Mouse (Mus musculus) right cerebral cortex, postnatal 10 days (tissue): ENCODE data around the gene Armc6.

Source experiments
- DNase-seq, 2 experiments: peaks; one replicate each; pipeline ENCODE4 v3.0.0; 2021; ENCODE audit warnings: low spot score in 2 of 2

Armc6 gene

GRCm38 (mm10) chr8:70234080-70234780 lies at the start of gene Armc6, which contains the start of gene Sugp2:
Gene Armc6 (minus strand): TSS chr8:70234466.
Gene Sugp2 (plus strand): TSS chr8:70234226.
- peak; percentile 96 to 97 for DNase-seq

GRCm38 (mm10) chr8:70283136-70284077 lies 49.1 kb upstream of the Armc6 start:
- no peak for DNase-seq

DNA sequence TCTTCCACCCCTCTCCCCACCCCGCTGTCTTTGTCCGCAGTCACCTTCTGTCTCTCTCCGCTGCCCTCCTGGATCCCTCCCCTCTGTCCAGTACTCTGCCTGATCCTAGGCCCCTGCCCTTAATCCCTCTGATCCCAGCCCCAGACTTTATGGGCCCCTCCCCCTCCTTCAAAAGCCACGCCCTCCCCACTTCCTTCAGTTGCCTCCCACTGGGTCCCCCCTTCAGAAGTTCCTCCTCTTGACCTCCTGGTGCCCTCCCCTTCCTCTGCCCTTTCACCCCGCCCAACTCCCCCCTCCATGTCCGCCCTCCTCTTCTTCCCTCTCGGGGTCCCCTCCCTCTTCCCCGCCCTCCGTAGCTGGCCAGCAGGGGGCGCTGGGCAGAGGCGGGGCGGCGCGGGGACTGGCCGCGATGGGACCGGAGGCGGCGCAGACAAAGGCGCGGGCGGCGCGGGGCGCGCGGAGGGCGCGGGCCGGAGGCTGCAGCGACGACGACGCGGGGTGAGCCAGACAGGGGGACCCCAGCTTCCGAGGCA lies 48.4 kb upstream of the Armc6 start, which contains the start of gene Homer3:
TSS of gene Homer3 (plus strand) at position 225 of the 533 bp plus-strand sequence.
- peak; percentile 85 to 86 for DNase-seq

GRCm38 (mm10) chr8:70281001-70281400 lies 46.7 kb upstream of the Armc6 start:
- no peak for DNase-seq

DNA sequence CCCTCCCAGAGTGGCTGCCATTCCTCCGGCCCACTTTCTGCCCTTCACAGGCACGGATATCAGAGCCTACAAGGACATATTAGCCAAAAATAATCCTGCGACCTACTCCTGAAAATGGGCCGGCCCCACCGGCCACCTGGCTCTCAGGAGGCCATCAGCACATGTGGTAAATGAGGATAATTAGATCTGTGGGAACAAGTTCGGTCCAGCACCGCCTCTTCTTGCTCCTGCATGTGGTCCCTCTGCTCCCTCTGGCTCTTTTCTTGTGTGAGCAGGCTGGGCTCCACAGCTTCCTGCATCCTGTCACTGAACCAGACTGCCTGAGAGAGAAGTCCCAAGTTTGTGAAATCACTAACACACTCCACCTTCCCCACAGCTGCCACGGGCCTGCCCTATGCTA lies 45.0 kb upstream of the Armc6 start:
- DNase-seq = no peak

GRCm38 (mm10) chr8:70278175-70278574 lies 43.9 kb upstream of the Armc6 start:
- no peak for DNase-seq

- DNase-seq = no peak
These were observed 42.2 kb upstream of the Armc6 start for GRCm38 (mm10) chr8:70276476-70276875.

DNA sequence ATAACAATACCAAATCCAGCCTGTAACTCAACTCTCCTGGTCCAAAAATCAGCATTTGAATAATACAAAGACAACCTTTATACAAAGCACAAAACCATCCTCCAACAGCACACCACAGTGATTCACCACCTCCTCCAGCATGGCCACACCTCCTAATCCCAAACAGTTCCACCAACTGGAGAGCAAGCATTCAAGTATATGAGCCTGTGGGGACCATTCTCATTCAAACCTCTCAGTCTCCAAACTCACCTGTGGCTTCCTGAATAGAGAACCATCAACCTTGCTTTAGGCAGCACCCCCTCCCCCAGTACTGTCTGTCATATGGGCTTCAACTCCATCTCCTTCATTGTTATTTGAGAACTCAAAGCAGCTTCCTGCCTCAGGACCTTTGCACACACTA lies 40.1 kb upstream of the Armc6 start:
- DNase-seq = no peak

- no peak for DNase-seq
These were observed 38.7 kb upstream of the Armc6 start for GRCm38 (mm10) chr8:70272949-70273348.

GRCm38 (mm10) chr8:70268799-70269565 lies 34.7 kb upstream of the Armc6 start:
- DNase-seq = peak; percentile 63 to 76

DNA sequence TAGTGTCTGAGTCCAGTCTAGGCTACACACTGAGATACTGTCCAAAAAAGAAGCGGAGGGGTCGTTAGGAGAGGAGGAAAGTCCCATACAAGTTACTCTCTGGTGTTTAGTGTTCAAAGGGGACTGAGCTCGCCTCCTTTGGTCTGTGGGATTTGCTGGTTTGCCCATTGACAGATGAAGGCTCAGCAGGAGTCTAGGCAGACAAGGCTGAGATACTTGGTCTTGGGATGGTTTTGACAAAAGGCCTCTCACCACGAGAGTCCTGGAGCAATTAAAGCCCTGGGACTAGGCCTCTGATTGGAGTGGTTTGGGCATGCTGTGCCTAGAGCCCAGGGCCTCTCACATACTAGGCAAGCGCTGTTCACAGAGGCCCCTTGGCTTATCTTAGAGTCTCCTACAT lies 34.0 kb upstream of the Armc6 start:
- no peak for DNase-seq

DNA sequence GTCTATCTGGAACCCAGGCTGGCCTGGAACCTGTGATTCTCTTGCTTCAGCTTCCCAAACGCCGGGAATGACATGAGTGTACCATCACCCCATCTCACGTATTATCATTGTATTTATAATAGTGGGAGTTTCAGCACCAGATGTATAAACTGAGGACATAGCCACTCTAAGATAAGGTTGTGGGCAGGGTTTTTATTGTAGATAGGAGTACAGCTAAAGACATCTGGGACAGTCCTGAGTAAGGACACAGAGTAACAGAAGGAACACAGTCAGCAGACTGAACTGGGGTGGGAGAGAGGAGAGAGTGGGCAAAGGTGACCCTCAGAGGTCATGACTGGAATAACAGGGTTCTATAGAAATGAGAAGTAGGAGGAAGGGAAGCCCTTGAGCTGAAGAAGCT lies 33.4 kb upstream of the Armc6 start:
- DNase-seq = no peak

GRCm38 (mm10) chr8:70259043-70259442 lies 24.8 kb upstream of the Armc6 start:
- no peak for DNase-seq

DNA sequence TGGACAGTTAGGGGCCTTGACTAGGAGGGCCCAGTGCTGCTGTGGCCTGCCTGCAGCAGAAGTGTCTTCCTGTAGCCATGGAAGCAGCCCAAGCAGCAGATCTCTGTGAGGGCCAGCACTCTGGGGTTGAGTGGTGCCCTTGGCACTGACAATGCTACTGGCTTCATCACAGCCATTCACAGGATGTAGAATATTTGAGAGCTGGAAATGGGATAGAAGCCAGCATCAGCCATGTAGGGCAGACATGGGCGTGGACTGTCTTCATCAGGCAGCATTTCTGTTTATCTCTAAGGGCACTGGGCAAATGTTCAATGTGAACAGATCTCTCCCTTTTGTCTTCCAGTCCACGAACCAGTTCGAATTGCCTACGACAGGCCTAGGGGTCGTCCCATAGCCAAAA lies 24.3 kb upstream of the Armc6 start:
- no peak for DNase-seq

GRCm38 (mm10) chr8:70257456-70257855 lies 23.2 kb upstream of the Armc6 start:
- no peak for DNase-seq

GRCm38 (mm10) chr8:70254628-70255027 lies 20.4 kb upstream of the Armc6 start:
- no peak for DNase-seq

DNA sequence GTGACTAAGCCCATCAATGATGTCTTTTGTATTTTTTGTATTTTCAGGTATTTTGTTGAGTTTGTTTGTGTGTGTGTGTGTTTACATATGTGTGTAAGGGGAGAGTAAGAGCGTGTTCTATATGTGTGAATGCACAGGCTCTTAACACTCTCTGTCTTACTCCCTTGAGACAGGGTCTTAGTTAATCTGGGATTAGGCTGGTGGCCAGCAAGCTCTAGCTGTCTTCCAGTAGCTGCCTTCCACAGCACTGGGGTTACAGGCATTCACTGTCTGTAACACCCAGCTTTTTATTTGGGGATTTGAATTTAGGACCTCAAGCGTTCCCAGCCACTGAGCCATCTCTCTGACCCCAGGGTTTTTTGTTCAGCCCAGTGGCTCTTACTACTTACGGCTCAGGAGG lies 13.6 kb upstream of the Armc6 start:
- DNase-seq = no peak

DNA sequence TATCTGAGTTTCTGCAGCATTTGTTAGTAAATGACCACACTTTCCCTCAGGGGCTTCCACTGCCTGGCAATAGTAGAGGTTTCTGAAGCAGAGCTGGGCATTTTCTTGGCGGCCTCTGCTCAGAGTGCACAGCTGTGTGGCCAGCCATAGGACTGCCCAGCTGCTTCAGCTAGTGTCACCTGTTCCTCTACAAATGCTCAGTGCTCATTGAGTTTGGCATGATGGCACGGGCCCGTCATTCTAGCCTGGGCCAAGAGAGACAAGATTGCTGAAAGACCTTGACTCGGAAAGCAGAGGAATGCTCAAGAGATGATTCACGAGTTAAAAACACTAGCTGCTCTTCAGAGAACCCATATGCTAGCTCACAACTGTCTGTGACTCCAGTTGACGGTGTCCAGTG lies 12.4 kb upstream of the Armc6 start:
- no peak for DNase-seq

DNA sequence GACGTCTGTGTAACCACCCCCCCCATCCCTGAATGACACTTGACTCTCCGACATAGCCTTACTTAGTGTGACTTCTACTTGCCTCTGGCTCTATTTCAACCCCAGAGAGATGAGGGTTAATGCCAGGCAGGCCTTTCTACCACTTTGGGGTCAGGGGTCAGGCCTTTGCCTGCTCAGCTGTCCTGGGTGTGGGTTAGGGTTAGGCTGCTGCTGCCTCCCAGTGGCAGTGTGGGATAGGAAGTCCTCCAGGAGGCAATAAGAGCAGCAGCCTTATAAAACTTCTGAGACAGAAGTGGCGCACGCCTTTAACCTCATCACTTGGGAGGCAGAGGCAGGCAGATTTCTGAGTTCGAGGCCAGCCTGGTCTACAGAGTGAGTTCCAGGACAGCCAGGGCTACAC lies 6.4 kb upstream of the Armc6 start:
- no peak for DNase-seq

GRCm38 (mm10) chr8:70237842-70238241 lies 3.6 kb upstream of the Armc6 start:
- no peak for DNase-seq

GRCm38 (mm10) chr8:70234781-70235128 lies 489 bp upstream of the Armc6 start:
- DNase-seq = no peak

- DNase-seq = peak in 1 of 2 experiments; percentile 47
These were observed 660 bp downstream of the Armc6 start for GRCm38 (mm10) chr8:70233606-70234005.
